Mouse (Mus musculus) heart, embryonic 12.5 days (tissue): ENCODE results near the gene Nmur1. TPM values are rescaled to one million over a fixed set of nuclear protein-coding genes. Genes with fewer than 3 reads are reported as not detected.

ENCODE experiments used
- ATAC-seq: fragments of 200-750 bp; cut with Nextera tagmentation; 2 replicates; pipeline ENCODE4 v1.8.0; 2017; ENCODE audit warnings: moderate TSS enrichment, moderate library complexity; ENCODE audit not compliant: insufficient number of reproducible peaks, low FRiP score
- H3K27ac ChIP-seq: fragments of 300-500 bp; sonication (generic); 2 replicates; pipeline ENCODE4 v1.5.1; 2016; ENCODE audit warnings: mild to moderate bottlenecking, moderate library complexity; ENCODE audit not compliant: poor library complexity, severe bottlenecking
- H3K27me3 ChIP-seq: fragments of 300-500 bp; sonication (generic); replicated peaks from 2 replicates; pipeline ENCODE4 v1.6.1; 2016; ENCODE audit warnings: mild to moderate bottlenecking, moderate library complexity
- H3K36me3 ChIP-seq: fragments of 300-500 bp; sonication (generic); 2 replicates; pipeline ENCODE4 v1.6.1; 2016; ENCODE audit warnings: mild to moderate bottlenecking, moderate library complexity
- H3K4me1 ChIP-seq: fragments of 300-500 bp; sonication (generic); replicated peaks from 2 replicates; pipeline ENCODE4 v1.6.1; 2016; ENCODE audit warnings: mild to moderate bottlenecking
- H3K4me2 ChIP-seq: fragments of 300-500 bp; sonication (generic); 2 replicates; pipeline ENCODE4 v1.6.1; 2016; ENCODE audit warnings: mild to moderate bottlenecking, moderate library complexity
- H3K4me3 ChIP-seq: fragments of 300-500 bp; sonication (generic); 2 replicates; pipeline ENCODE4 v1.5.1; 2016; ENCODE audit warnings: mild to moderate bottlenecking
- H3K9ac ChIP-seq: fragments of 300-500 bp; sonication (generic); 2 replicates; pipeline ENCODE4 v1.6.1; 2016; ENCODE audit warnings: mild to moderate bottlenecking, moderate library complexity
- H3K9me3 ChIP-seq: fragments of 300-500 bp; sonication (generic); replicated peaks from 2 replicates; pipeline ENCODE4 v1.6.1; 2016; ENCODE audit warnings: mild to moderate bottlenecking, moderate library complexity
- WGBS: fragments of 180-500 bp; shearing (Covaris S2); methylation state at CpG from one replicate; pipeline ENCODE4 v1.1.7; 2016; 5-methylcytosine and 5-hydroxymethylcytosine counted together
- polyA plus RNA-seq: library from polyadenylated mRNA; unstranded; fragments of >200 nt; fragmentation: Nextera tagmentation; extraction: Ambion mirVana; gene quantifications from 2 replicates; pipeline ENCODE4 v1.2.1, GENCODE M21; 2016

The Nmur1 gene
- polyA plus RNA-seq, 1 experiment from 2014 or later: not detected

DNA sequence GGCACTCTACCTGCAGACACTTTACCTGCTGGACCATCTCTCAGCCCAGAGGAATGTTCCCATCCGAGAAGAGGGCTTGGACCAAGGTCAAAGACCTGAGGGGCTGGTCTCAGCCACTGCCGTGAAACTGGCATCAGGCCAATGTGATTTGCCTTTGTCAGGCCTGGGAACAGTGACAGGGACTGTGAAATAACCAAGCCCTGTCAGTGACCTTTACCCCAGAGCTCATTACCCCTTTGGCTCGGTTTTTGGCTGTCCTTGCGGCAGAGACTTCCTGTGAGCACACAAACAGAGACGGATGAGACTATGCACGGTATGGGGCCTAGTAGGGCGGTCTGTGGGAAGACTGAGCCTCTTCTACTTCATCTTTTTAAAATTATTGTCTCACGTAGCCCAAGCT, 19.1 kb downstream of the Nmur1 start:
- Histone ChIP-seq H3K4me2 (no peak overlapping the region), H3K4me3 (no peak overlapping the region), H3K4me1 (0 out of 2 replicates have a peak, but pooled peaks cover 11% of the 10 kb centered on the region), H3K9ac (no peak overlapping the region), H3K27me3 (no peaks in the 10 kb centered on the region), H3K36me3 (no peaks in the 10 kb centered on the region), H3K9me3 (peaks cover 2% of the 10 kb centered on the region; the same call in 1 of the 2 replicates), H3K27ac (no peak overlapping the region)
- WGBS: 52% methylated on average over 8 of the region's 8 CpGs
- no peak for ATAC-seq

DNA sequence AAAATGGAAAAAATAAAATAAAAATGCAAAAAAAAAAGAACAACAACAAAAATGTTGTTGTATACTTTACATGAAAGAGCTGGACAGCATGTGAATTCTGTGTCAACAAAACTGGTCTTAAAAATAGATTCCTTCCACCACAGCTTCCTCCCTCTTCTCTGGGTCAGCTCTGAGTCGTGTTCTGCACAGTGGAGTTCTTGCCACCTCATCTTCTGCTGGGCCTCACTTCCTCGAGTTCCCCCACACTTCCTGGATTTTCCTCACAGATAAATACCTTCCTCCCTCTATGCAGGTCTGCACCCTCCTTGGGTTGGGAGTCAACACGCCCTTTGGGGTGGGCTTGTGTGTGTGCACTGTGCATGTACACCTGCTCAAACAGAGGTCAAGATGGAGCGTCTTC, 19.7 kb downstream of the Nmur1 start:
- 62% methylated on average over 4 of the region's 4 CpGs for WGBS

DNA sequence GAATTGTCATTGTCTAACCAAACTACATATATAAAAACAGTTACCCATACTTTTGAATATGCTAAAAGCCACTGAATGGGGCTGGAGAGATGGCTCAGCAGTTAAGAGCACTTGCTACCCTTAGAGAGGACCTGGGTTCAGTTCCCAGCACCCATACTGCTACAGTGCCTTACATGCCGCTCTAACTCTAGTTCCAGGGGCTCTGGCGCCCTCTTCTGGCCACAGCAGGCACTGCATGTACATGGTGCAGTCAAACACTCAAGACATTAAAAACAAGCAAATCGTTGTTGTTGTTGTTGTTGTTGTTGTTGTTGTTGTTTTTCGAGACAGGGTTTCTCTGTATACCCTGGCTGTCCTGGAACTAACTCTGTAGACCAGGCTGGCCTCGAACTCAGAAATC, 21.2 kb downstream of the Nmur1 start:
- Histone ChIP-seq H3K4me2 (no peak overlapping the region), H3K27me3 (no peaks in the 10 kb centered on the region), H3K4me1 (peaks cover 18% of the 10 kb centered on the region), H3K9me3 (peaks cover 2% of the 10 kb centered on the region; the same call in 1 of the 2 replicates), H3K27ac (no peak overlapping the region), H3K4me3 (no peak overlapping the region), H3K36me3 (no peaks in the 10 kb centered on the region), H3K9ac (no peak overlapping the region)
- WGBS: 54% methylated on average over 5 of the region's 5 CpGs
- no peak for ATAC-seq

More for the DNA sequence above, 19.7 kb downstream of the Nmur1 start:
- no peak overlapping the region for H3K27ac ChIP-seq
- no peaks in the 10 kb centered on the region for H3K27me3 ChIP-seq
- peaks cover 2% of the 10 kb centered on the region; the same call in 1 of the 2 replicates for H3K9me3 ChIP-seq
- ATAC-seq: no peak
- H3K4me3 ChIP-seq: no peak overlapping the region
- H3K36me3 ChIP-seq: no peaks in the 10 kb centered on the region
- H3K9ac ChIP-seq: no peak overlapping the region
- 0 out of 2 replicates have a peak, but pooled peaks cover 11% of the 10 kb centered on the region for H3K4me1 ChIP-seq
- H3K4me2 ChIP-seq: no peak overlapping the region

DNA sequence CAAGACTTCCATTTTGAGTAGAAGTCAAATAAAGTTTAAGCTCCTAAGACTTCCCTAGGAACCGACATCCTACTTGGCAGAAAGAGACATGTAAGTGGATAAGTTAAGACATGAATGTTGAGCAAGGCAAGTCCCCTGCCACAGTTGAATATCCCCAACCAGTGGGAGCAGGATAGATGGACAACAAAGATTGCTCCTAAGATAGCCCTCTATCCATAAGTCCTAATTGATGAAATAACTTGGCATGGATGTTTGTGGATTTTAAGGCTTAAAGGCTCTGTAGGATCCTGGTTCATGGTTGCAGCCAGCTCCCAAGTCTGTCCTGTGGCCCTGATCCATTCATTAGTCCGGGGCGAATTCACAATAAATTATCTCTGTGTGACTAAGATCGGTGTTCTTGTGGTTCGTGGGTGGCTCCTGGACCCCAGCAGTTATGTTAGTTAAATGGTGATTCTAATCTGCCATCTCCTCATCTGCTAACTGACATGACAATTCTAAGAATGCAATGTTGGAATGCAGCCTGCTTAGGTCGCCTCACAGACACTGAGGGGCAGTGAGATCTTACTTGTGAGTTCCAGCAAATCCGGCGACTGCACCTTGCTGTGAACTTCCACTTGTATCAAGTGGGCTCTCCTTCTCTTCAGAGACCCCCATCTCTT, 25.8 kb downstream of the Nmur1 start:
- no peak for ATAC-seq
- 52% methylated on average over 8 of the region's 8 CpGs for WGBS
- no peak overlapping the region for H3K4me3 ChIP-seq
- no peak overlapping the region for H3K9ac ChIP-seq
- no peaks in the 10 kb centered on the region for H3K27me3 ChIP-seq
- peaks cover 2% of the 10 kb centered on the region; the same call in 1 of the 2 replicates for H3K9me3 ChIP-seq
- no peak overlapping the region for H3K27ac ChIP-seq
- peaks cover 8% of the 10 kb centered on the region for H3K4me1 ChIP-seq
- H3K36me3 ChIP-seq: no peaks in the 10 kb centered on the region
- no peak overlapping the region for H3K4me2 ChIP-seq

DNA sequence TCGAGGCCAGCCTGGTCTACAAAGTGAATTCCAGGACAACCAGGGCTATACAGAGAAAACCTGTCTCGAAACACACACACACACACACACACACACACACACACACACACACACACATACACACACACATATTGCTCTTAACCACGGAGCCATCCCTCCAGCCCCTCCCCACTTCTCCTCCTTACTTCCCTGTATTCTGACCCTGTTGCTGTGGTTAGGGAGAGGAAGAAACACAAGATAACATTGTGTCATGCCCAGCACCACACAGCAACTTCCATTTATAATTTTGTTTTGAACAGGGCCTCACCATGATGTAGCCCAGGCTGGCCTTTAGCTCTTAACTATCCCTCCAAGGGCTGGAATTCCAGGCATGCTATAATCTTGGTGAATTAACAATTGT, 26.7 kb downstream of the Nmur1 start:
- WGBS: 62% methylated on average over 3 of the region's 3 CpGs
- H3K36me3 ChIP-seq: no peaks in the 10 kb centered on the region
- no peaks in the 10 kb centered on the region for H3K9me3 ChIP-seq
- no peak for ATAC-seq
- H3K4me1 ChIP-seq: peaks cover 8% of the 10 kb centered on the region
- no peak overlapping the region for H3K4me2 ChIP-seq
- H3K27ac ChIP-seq: no peak overlapping the region
- H3K4me3 ChIP-seq: no peak overlapping the region
- H3K9ac ChIP-seq: no peak overlapping the region
- no peaks in the 10 kb centered on the region for H3K27me3 ChIP-seq

DNA sequence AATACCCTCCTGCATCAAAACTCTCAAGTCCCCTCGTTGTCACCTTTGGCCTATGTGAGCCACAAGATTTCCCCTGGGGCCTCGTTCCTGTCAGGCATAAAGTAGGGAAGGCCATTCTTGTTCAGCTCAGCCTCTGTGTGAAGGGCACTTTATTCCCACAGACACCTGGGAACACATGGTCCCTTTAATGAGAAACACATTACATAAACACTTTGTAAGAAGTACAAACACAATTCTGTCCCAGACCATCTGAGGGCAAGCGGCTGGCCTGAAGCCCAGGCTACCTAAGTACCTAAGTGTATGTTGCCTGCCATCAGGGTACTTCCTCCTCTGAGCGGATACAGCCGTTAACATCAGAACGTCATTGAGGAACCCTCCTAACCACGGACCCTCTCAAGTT, 27.8 kb downstream of the Nmur1 start:
- H3K9ac ChIP-seq: no peak overlapping the region
- peaks cover 8% of the 10 kb centered on the region for H3K4me1 ChIP-seq
- ATAC-seq: no peak
- H3K27ac ChIP-seq: no peak overlapping the region
- WGBS: 62% methylated on average over 7 of the region's 7 CpGs
- H3K4me3 ChIP-seq: no peak overlapping the region
- no peak overlapping the region for H3K4me2 ChIP-seq
- no peaks in the 10 kb centered on the region for H3K27me3 ChIP-seq
- no peaks in the 10 kb centered on the region for H3K36me3 ChIP-seq
- no peaks in the 10 kb centered on the region for H3K9me3 ChIP-seq

DNA sequence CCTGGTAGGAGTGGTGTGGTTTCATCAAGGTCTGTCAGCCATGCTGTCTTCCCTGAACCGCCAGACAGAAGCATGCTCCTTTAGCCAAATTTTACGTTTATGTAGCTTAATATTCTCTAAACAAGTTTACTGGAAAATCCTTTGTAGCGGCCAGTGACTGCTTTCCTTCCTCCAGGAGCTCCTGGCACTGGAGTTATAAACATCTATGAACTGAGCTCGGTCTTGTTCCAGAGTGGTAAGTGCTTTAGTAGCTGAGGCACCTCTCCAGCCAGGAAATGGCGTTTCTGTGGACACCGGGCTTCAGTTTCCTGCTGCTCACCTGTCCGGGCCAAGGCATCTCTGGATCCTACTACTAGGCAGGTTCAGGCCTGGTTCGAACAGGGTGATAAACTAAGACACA, 28.4 kb downstream of the Nmur1 start:
- Histone ChIP-seq H3K4me3 (no peak overlapping the region), H3K9ac (no peak overlapping the region), H3K36me3 (no peaks in the 10 kb centered on the region), H3K27me3 (no peaks in the 10 kb centered on the region), H3K27ac (no peak overlapping the region), H3K4me2 (no peak overlapping the region), H3K4me1 (peaks cover 8% of the 10 kb centered on the region), H3K9me3 (no peaks in the 10 kb centered on the region)
- WGBS: 82% methylated on average over 8 of the region's 8 CpGs
- ATAC-seq: no peak

DNA sequence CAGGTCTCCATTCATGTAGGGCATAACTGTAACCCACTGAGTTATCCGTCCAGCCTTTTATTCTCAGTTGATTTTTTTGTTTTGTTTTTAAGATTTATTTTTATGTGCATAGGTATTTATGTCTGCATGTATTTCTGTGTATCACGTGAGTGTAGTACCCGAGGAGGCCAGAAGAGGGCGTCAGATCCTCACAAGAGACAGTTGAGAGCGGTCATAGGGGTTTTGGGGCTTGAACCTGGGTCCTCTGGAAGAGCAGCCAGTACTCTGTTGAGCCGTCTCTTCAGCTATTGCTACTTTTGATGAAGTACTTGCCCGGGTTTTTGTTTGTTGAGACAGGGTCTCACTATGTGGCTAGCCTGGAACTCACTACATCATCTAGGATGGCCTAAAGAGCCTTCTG, 30.1 kb downstream of the Nmur1 start:
- ATAC-seq: no peak
- Histone ChIP-seq H3K4me2 (no peak overlapping the region), H3K9ac (no peak overlapping the region), H3K27me3 (no peaks in the 10 kb centered on the region), H3K4me1 (peaks cover 7% of the 10 kb centered on the region), H3K9me3 (no peaks in the 10 kb centered on the region), H3K27ac (no peak overlapping the region), H3K4me3 (no peak overlapping the region), H3K36me3 (no peaks in the 10 kb centered on the region)
- WGBS: 75% methylated on average over 7 of the region's 7 CpGs

DNA sequence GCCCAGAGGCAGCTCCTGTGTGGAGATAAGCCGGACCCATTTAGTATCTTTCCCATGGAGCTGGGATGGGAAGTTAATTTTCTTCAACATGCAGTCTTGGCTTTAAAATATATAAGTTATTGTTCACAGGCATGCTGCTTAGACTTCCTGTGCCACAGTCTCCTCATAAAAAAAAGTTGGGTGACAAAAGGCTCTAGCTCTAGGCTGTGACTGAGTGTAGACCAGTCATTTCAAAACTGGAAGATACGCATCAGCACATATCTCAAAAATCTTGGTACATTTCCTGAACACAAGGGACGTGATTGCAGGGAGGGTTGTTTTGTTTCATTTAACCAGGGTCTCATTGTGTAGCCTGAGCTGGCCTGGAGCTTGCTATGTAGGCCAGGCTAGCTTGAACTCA, 31.8 kb downstream of the Nmur1 start:
- no peak for ATAC-seq
- Histone ChIP-seq H3K4me3 (no peak overlapping the region), H3K27ac (no peak overlapping the region), H3K9ac (no peak overlapping the region), H3K27me3 (no peaks in the 10 kb centered on the region), H3K4me1 (no peaks in the 10 kb centered on the region), H3K9me3 (no peaks in the 10 kb centered on the region), H3K36me3 (no peaks in the 10 kb centered on the region), H3K4me2 (no peak overlapping the region)
- WGBS: 77% methylated on average over 3 of the region's 3 CpGs

DNA sequence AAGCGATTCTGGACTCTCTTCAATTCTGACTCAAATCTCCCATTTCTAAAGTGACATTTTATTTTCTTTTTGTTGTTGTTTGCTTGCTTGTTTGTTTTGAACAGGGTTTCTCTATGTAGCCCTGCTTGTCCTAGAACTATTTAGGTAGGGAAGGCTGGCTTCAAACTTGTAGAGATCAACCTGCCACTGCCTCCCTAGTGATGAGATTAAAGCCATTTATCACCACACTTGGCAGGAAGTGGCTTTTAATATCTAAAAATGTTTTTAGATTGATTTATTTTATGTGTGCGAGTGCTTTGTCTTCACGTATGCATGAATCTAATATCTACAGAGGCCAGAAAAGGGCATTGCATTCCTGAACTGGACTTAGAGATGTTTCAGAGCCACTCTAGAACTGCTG, 32.8 kb downstream of the Nmur1 start:
- ATAC-seq: no peak
- Histone ChIP-seq H3K9ac (no peak overlapping the region), H3K4me3 (no peak overlapping the region), H3K4me1 (no peaks in the 10 kb centered on the region), H3K4me2 (no peak overlapping the region), H3K9me3 (no peaks in the 10 kb centered on the region), H3K27me3 (no peaks in the 10 kb centered on the region), H3K36me3 (no peaks in the 10 kb centered on the region), H3K27ac (no peak overlapping the region)
- WGBS: 71% methylated on average over 3 of the region's 3 CpGs

DNA sequence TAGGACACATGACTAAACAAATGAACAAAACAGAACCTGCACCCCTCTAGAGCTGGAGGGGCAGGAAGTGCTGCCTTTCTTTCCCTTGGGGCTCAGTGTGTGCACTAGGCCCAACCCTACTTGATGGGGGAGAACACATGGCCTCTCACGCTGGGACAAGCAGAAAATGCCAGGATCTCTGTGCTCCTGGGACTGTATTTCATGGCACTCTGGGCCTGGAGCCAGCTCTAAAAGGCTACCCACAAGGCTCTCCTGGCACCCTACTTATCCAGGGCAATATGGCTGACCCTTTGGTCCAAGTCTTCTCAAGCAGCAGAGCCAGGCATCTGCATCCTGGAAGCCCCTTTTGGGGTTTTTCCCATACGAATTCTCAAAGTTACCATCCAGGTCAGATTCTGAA, 34.6 kb downstream of the Nmur1 start:
- 74% methylated on average over 2 of the region's 2 CpGs for WGBS
- H3K36me3 ChIP-seq: no peaks in the 10 kb centered on the region

DNA sequence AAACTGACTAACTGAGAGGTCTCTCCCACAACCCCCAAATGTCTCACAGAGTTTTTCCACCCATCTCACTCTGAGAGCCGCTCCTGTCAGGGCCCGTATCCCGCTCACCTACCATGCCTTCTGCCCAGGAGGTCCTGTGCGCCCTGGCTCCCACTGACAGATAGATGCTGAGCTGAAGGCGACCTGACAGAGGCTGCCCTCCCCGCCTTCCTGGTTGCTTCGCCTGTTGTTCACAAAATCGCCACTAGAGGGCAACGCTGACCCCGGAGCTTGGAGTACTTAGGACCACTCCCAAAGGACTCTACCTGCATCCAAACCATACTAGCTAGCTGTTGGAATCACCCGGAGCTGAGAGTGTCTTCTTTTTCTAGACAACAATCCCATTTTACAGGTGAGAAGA, 36.8 kb downstream of the Nmur1 start:
- Histone ChIP-seq H3K4me1 (no peaks in the 10 kb centered on the region), H3K4me3 (no peak overlapping the region), H3K27me3 (no peaks in the 10 kb centered on the region), H3K4me2 (no peak overlapping the region), H3K9ac (no peak overlapping the region), H3K36me3 (no peaks in the 10 kb centered on the region), H3K27ac (no peak overlapping the region), H3K9me3 (no peaks in the 10 kb centered on the region)
- no peak for ATAC-seq
- 2% methylated on average over 11 of the region's 11 CpGs for WGBS

More for the DNA sequence above, 34.6 kb downstream of the Nmur1 start:
- Histone ChIP-seq H3K9me3 (no peaks in the 10 kb centered on the region), H3K9ac (no peak overlapping the region), H3K27me3 (no peaks in the 10 kb centered on the region), H3K27ac (no peak overlapping the region), H3K4me1 (no peaks in the 10 kb centered on the region), H3K4me3 (no peak overlapping the region), H3K4me2 (no peak overlapping the region)
- no peak; the same call in 1 of the 2 replicates for ATAC-seq
